Mouse (Mus musculus): ENCODE data around the gene Srsf3. TPM values are rescaled to one million over a fixed set of nuclear protein-coding genes. Genes with fewer than 3 reads are reported as not detected.

Gene Srsf3
- polyA plus RNA-seq, 1 experiment from 2014 or later = 411 TPM

DNA sequence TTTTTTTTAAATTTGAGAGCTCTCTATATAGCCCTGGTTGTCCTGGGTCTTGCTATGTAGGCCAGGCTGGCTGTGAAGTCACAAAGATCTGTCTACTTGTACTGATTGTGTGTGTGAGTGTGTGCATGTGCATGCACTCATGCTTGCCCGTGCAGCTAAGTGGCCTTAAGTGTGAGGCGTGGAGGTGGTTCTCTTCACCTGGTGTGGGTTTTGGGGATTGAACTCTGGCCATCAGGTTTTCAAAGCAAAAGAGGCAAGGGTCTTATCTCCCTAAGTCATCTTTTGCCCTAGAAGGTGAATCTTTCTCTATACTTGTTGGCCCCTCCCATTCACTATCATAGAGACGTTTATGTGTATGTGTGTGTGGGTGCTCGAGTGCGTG is 17.1 kb downstream of the Srsf3 start:
- WGBS = 80% methylated on average over 5 of the region's 5 CpGs
- Histone ChIP-seq H3K9ac (no peak overlapping the region), H3K4me1 (replicated peaks) (peaks cover 26% of the 10 kb centered on the region; the same call in 1 of the 2 replicates), H3K27ac (replicated peaks) (no peak overlapping the region), H3K9me3 (no peaks in the 10 kb centered on the region), H3K4me2 (no peak overlapping the region), H3K36me3 (peaks cover 26% of the 10 kb centered on the region), H3K4me3 (no peak overlapping the region), H3K27me3 (no peaks in the 10 kb centered on the region)
- ATAC-seq (ENCODE audit: low FRiP score, low read depth) = no peak

- H3K4me1 ChIP-seq (replicated peaks) = peaks cover 25% of the 10 kb centered on the region; the same call in 1 of the 2 replicates
- no peak overlapping the region for H3K4me3 ChIP-seq
- H3K27me3 ChIP-seq = no peaks in the 10 kb centered on the region
- peaks cover 22% of the 10 kb centered on the region for H3K36me3 ChIP-seq
- 0 out of 2 replicates have a peak, but pooled peaks have one; percentile 12 for ATAC-seq (ENCODE audit: low FRiP score, low read depth)
- H3K9me3 ChIP-seq = no peaks in the 10 kb centered on the region
- H3K4me2 ChIP-seq = no peak overlapping the region
- no peak overlapping the region for H3K27ac ChIP-seq (replicated peaks)
- no peak overlapping the region for H3K9ac ChIP-seq
- 89% methylated on average over 7 of the region's 7 CpGs for WGBS
Observed at GRCm38 (mm10) chr17:29049923-29050322, 17.5 kb downstream of the Srsf3 start.

- no peak overlapping the region for H3K4me3 ChIP-seq
- no peak for ATAC-seq (ENCODE audit: low FRiP score, low read depth)
Observed at GRCm38 (mm10) chr17:29050791-29051190, 18.4 kb downstream of the Srsf3 start.

DNA sequence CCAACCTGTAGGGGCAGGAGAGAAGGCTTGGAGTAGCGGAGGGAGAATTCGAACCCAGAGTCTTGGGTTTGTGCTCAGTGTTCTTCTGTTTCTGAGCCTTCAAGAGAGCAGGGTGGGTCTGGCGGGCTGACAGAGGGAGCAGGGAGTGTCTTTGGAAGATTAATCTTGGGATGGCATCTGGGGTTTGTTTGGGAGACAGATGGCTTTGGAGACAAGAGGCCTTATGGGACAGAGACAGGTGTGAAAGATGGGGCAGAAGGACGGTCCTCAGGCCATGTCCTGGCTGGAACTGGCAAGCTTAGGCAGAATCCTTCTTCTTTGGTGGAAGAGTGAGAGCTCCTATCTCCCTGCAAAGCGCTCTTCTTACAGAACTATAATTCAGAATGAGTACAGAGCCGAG is 20.6 kb downstream of the Srsf3 start:
- no peak overlapping the region for H3K27ac ChIP-seq (replicated peaks)
- no peaks in the 10 kb centered on the region for H3K27me3 ChIP-seq
- no peaks in the 10 kb centered on the region for H3K9me3 ChIP-seq
- no peak for ATAC-seq (ENCODE audit: low FRiP score, low read depth)
- peaks cover 1% of the 10 kb centered on the region; the same call in 1 of the 2 replicates for H3K36me3 ChIP-seq
- WGBS = 77% methylated on average over 6 of the region's 6 CpGs
- no peak overlapping the region for H3K4me2 ChIP-seq
- no peak overlapping the region for H3K9ac ChIP-seq
- H3K4me3 ChIP-seq = no peak overlapping the region
- peaks cover 33% of the 10 kb centered on the region for H3K4me1 ChIP-seq (replicated peaks)

More at GRCm38 (mm10) chr17:29050791-29051190, 18.4 kb downstream of the Srsf3 start:
- Histone ChIP-seq H3K27ac (replicated peaks) (no peak overlapping the region; the same call in 1 of the 2 replicates), H3K4me1 (replicated peaks) (peaks cover 20% of the 10 kb centered on the region; the same call in 1 of the 2 replicates), H3K27me3 (no peaks in the 10 kb centered on the region), H3K36me3 (peaks cover 13% of the 10 kb centered on the region), H3K9me3 (no peaks in the 10 kb centered on the region), H3K9ac (no peak overlapping the region), H3K4me2 (no peak overlapping the region; the same call in 1 of the 2 replicates)
- 62% methylated on average over 14 of the region's 14 CpGs for WGBS

- no peak overlapping the region for H3K4me3 ChIP-seq
- no peaks in the 10 kb centered on the region for H3K36me3 ChIP-seq
- no peak overlapping the region for H3K4me2 ChIP-seq
- ATAC-seq (ENCODE audit: low FRiP score, low read depth) = no peak
- no peak overlapping the region for H3K9ac ChIP-seq
- H3K9me3 ChIP-seq = no peaks in the 10 kb centered on the region
- H3K27ac ChIP-seq (replicated peaks) = peak overlapping the region; percentile 17; the same call in 1 of the 2 replicates
- 67% methylated on average over 7 of the region's 7 CpGs for WGBS
- no peaks in the 10 kb centered on the region for H3K27me3 ChIP-seq
- peaks cover 38% of the 10 kb centered on the region for H3K4me1 ChIP-seq (replicated peaks)
Observed at GRCm38 (mm10) chr17:29053841-29054240, 21.4 kb downstream of the Srsf3 start.

DNA sequence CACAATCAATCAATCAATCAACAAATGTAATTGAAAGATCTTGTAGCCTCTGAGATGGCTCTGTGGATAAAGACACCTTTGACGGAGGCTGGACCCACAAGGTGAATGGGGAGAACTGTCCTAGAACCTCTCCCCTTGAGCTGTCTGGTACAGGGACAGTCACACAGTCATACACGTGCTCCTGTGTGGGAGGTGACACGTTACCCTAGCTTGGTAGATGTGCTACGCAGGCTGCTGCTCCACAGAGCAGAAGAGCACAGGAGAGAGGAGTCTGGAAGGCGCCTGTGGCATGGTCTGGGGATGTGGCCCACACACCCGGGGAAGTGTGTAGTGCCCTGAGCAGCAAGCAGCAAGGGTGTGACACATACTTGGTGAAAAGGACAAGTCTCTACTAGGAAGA is 22.0 kb downstream of the Srsf3 start:
- Histone ChIP-seq H3K36me3 (no peaks in the 10 kb centered on the region), H3K4me3 (no peak overlapping the region), H3K9me3 (no peaks in the 10 kb centered on the region), H3K4me1 (replicated peaks) (peaks cover 37% of the 10 kb centered on the region), H3K4me2 (no peak overlapping the region), H3K27ac (replicated peaks) (no peak overlapping the region), H3K9ac (no peak overlapping the region), H3K27me3 (no peaks in the 10 kb centered on the region)
- WGBS = 83% methylated on average over 6 of the region's 6 CpGs
- no peak for ATAC-seq (ENCODE audit: low FRiP score, low read depth)

- Histone ChIP-seq H3K4me2 (no peak overlapping the region), H3K4me3 (no peak overlapping the region), H3K4me1 (replicated peaks) (peaks cover 29% of the 10 kb centered on the region), H3K9ac (no peak overlapping the region), H3K27me3 (no peaks in the 10 kb centered on the region), H3K9me3 (no peaks in the 10 kb centered on the region), H3K27ac (replicated peaks) (no peak overlapping the region), H3K36me3 (no peaks in the 10 kb centered on the region)
- WGBS = 62% methylated on average over 5 of the region's 5 CpGs
- ATAC-seq (ENCODE audit: low FRiP score, low read depth) = no peak
Observed at GRCm38 (mm10) chr17:29055586-29055985, 23.2 kb downstream of the Srsf3 start.

- H3K9ac ChIP-seq = no peak overlapping the region
- no peak overlapping the region for H3K4me3 ChIP-seq
- no peak for ATAC-seq (ENCODE audit: low FRiP score, low read depth)
- peaks cover 26% of the 10 kb centered on the region for H3K4me1 ChIP-seq (replicated peaks)
- H3K4me2 ChIP-seq = no peak overlapping the region
- H3K9me3 ChIP-seq = no peaks in the 10 kb centered on the region
- WGBS = 26% methylated on average over 7 of the region's 7 CpGs
- no peaks in the 10 kb centered on the region for H3K27me3 ChIP-seq
- H3K27ac ChIP-seq (replicated peaks) = 0 out of 2 replicates have a peak overlapping the region, but pooled peaks have one; percentile 45
- H3K36me3 ChIP-seq = no peaks in the 10 kb centered on the region
Observed at GRCm38 (mm10) chr17:29056207-29056606, 23.8 kb downstream of the Srsf3 start.

GRCm38 (mm10) chr17:29056699-29057151 is 24.3 kb downstream of the Srsf3 start:
- no peaks in the 10 kb centered on the region for H3K36me3 ChIP-seq
- no peaks in the 10 kb centered on the region for H3K27me3 ChIP-seq
- peak overlapping the region; percentile 18; the same call in 1 of the 2 replicates for H3K4me2 ChIP-seq
- WGBS = 7% methylated on average over 8 of the region's 8 CpGs
- 0 out of 2 replicates have a peak overlapping the region, but pooled peaks have one; percentile 45 for H3K27ac ChIP-seq (replicated peaks)
- H3K9me3 ChIP-seq = no peaks in the 10 kb centered on the region
- peaks cover 24% of the 10 kb centered on the region for H3K4me1 ChIP-seq (replicated peaks)
- ATAC-seq (ENCODE audit: low FRiP score, low read depth) = no peak
- no peak overlapping the region for H3K4me3 ChIP-seq
- H3K9ac ChIP-seq = no peak overlapping the region

DNA sequence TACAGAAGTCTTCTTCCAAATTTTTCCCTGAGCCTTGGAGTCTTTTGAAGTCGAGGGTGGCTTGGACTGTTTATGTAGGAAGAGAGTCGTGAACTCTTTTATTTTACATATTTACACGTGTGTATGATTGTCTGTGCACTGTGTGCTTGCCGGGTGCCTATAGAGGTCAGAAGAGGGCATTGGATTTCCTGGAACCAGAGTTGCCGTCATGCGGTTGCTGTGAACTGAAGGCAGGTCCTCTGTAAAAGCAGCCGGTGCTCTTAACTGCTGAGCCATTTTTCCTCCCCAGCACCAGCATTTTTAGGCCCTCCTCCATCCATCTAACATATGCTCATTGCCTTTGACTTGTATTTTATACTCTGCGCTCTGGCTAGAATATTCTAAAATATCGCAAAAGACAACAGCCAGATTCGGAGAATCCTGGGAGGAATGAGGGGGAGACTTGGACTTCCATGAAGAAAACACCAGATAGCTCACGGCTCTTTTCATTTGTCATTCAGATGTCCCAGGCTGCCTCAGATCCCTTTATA is 25.0 kb downstream of the Srsf3 start:
- H3K36me3 ChIP-seq = no peaks in the 10 kb centered on the region
- H3K9me3 ChIP-seq = no peaks in the 10 kb centered on the region
- no peaks in the 10 kb centered on the region for H3K27me3 ChIP-seq
- WGBS = 75% methylated on average over 11 of the region's 11 CpGs
- ATAC-seq (ENCODE audit: low FRiP score, low read depth) = no peak
- H3K27ac ChIP-seq (replicated peaks) = no peak overlapping the region
- H3K4me2 ChIP-seq = no peak overlapping the region
- H3K9ac ChIP-seq = no peak overlapping the region
- peaks cover 26% of the 10 kb centered on the region for H3K4me1 ChIP-seq (replicated peaks)
- H3K4me3 ChIP-seq = no peak overlapping the region

DNA sequence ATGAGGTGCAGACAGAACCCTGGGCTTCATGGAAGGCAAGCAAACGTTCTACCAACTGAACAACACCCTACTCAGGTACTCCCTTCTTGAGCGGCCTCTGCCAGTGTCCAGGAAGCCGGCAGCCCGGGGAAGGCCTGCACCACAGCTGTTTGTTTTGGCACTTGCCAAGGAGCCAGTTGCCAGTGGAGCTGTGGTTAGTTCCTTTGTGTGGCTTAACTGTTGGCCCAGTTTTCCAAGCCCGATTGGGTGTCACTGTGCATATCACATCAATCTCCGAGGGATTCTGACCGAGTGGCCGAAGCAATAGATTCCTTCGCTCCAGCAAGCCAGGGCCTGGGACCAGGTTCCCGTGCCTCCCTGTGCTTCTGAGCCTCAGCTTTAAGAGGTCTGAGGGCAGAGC is 25.5 kb downstream of the Srsf3 start:
- H3K27ac ChIP-seq (replicated peaks) = no peak overlapping the region
- H3K36me3 ChIP-seq = no peaks in the 10 kb centered on the region
- H3K9ac ChIP-seq = no peak overlapping the region
- H3K4me3 ChIP-seq = no peak overlapping the region
- no peaks in the 10 kb centered on the region for H3K27me3 ChIP-seq
- WGBS = 61% methylated on average over 10 of the region's 10 CpGs
- no peaks in the 10 kb centered on the region for H3K9me3 ChIP-seq
- peaks cover 32% of the 10 kb centered on the region for H3K4me1 ChIP-seq (replicated peaks)
- no peak overlapping the region for H3K4me2 ChIP-seq
- ATAC-seq (ENCODE audit: low FRiP score, low read depth) = no peak

GRCm38 (mm10) chr17:29058487-29058886 is 26.1 kb downstream of the Srsf3 start:
- H3K4me1 ChIP-seq (replicated peaks) = peaks cover 36% of the 10 kb centered on the region
- no peaks in the 10 kb centered on the region for H3K36me3 ChIP-seq
- no peak overlapping the region for H3K9ac ChIP-seq
- H3K4me2 ChIP-seq = no peak overlapping the region
- H3K27me3 ChIP-seq = no peaks in the 10 kb centered on the region
- ATAC-seq (ENCODE audit: low FRiP score, low read depth) = no peak
- no peaks in the 10 kb centered on the region for H3K9me3 ChIP-seq
- no peak overlapping the region for H3K4me3 ChIP-seq
- WGBS = 59% methylated on average over 8 of the region's 8 CpGs
- no peak overlapping the region for H3K27ac ChIP-seq (replicated peaks)

GRCm38 (mm10) chr17:29059581-29059980 is 27.2 kb downstream of the Srsf3 start:
- Histone ChIP-seq H3K4me2 (no peak overlapping the region), H3K4me3 (no peak overlapping the region), H3K9me3 (no peaks in the 10 kb centered on the region), H3K9ac (no peak overlapping the region), H3K36me3 (no peaks in the 10 kb centered on the region), H3K4me1 (replicated peaks) (peaks cover 33% of the 10 kb centered on the region), H3K27ac (replicated peaks) (no peak overlapping the region), H3K27me3 (no peaks in the 10 kb centered on the region)
- ATAC-seq (ENCODE audit: low FRiP score, low read depth) = no peak
- 94% methylated on average over 3 of the region's 3 CpGs for WGBS
